21 mouse cellular contexts compared by ENCODE assay signal in the genomic region with DNA sequence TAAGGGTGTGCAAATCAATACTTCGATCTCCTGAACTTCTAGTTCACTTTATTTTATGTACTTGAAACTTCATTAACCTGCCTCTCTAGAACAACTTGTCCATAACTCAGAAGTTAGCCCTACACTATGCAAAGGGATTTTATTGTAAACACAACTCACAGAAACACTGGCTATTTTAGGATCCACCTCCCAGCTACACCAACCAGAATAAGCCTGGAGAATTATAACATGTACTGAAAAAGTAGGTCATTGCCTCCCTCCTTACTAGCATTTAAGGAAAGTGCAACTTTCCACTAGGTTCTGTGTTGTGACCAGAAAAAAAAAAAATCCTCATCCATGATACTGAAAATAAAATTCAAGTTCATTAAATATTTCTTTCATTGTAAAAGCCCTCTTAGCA.
"Had no signal": no experiment of that assay in that cellular context is flagged by ENCODE, and none has a peak within 500 bp of the region (broad histone marks: within the 10 kb centered on the region; RNA-seq: fewer than 3 reads in every experiment).

No protein-coding gene starts in this region.

- H3K27ac ChIP-seq: gastrocnemius, adult 2 months; heart, embryonic 10.5 days; hindbrain, embryonic 13.5 days; hindbrain, embryonic 15.5 days; hindbrain, postnatal 0 days; kidney, embryonic 15.5 days; kidney, postnatal 0 days; limb, embryonic 13.5 days; limb, embryonic 15.5 days; liver, embryonic 12.5 days; liver, embryonic 14.5 days had no signal

- H3K4me3 ChIP-seq: gastrocnemius, adult 2 months; heart, embryonic 10.5 days; heart, embryonic 12.5 days; hindbrain, embryonic 13.5 days; hindbrain, embryonic 15.5 days; kidney, embryonic 15.5 days; limb, embryonic 13.5 days; limb, embryonic 15.5 days; liver, embryonic 12.5 days had no signal

- DNase-seq: gastrocnemius, adult 2 months; gastrocnemius, postnatal 10 days; gastrocnemius, postnatal 25 days; heart, adult 18-20 months; heart, postnatal 10 days; kidney, adult 11 months; kidney, adult 2 months; kidney, adult 9 months; kidney, postnatal 14 days; kidney, postnatal 36 days had no signal
